Mouse (Mus musculus): ENCODE results near the gene Snapin.

The Snapin gene

GRCm38 (mm10) chr3:90451396-90452095 lies 39.3 kb downstream of the Snapin start:
- DNase-seq = no peak

- DNase-seq = no peak
Observed at GRCm38 (mm10) chr3:90450874-90451273, 40.0 kb downstream of the Snapin start.

- DNase-seq = no peak
Observed at GRCm38 (mm10) chr3:90448626-90449025, 42.2 kb downstream of the Snapin start.

DNA sequence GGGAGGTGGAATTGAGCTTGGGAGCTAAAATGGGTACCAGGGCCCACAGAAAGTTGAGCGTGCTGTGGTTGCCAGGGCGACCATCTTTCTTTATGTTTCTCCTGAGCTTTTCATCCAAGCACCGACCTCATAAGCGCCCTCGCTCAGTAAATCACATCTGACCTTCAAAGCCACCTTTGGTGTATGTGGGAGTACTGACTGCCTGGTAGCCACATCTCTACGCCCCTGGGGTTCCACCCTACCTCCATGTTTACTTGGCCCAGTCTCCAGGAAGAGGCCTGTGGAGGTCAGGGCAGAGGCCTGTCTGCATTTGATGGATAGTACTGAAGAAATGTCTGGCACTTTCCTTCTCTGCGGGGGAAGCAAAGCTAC lies 43.7 kb downstream of the Snapin start:
- DNase-seq = no peak

DNA sequence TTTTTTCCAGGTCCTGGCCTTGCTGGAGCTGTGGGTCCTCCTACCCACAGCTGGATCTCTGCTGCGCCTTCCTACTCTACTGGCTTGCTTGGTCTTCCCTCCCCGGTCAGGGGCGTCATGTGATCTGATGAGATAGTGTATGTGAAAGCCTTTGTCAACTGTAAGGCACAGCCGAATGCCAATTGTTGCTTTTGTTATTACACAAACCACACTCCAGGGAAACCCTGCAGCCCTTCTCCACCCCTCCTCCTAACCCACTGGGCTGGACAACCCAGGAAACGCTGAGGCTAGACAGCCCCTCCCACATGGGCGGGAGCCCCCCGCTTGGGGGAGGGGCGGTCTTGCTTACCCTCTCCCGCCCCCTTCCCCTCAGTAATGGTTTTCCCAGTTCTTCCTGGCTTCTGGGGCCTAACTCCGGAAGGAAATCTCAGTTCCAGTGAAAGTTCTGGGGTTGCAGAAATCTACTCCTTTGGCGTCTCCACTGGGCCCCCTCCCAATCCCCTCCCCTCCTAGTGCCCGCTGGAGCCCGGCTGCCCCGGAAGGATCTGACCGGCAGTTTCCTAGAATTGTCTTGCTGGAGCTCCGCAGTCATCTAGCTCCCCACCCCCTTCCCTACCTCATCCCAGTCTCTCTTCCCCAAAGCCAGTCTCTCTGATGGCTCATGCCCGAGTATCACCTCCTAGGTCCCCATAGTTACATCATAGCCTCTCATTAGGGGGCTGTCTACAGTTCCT lies 44.3 kb downstream of the Snapin start:
- DNase-seq = peak; percentile 50 to 54

DNA sequence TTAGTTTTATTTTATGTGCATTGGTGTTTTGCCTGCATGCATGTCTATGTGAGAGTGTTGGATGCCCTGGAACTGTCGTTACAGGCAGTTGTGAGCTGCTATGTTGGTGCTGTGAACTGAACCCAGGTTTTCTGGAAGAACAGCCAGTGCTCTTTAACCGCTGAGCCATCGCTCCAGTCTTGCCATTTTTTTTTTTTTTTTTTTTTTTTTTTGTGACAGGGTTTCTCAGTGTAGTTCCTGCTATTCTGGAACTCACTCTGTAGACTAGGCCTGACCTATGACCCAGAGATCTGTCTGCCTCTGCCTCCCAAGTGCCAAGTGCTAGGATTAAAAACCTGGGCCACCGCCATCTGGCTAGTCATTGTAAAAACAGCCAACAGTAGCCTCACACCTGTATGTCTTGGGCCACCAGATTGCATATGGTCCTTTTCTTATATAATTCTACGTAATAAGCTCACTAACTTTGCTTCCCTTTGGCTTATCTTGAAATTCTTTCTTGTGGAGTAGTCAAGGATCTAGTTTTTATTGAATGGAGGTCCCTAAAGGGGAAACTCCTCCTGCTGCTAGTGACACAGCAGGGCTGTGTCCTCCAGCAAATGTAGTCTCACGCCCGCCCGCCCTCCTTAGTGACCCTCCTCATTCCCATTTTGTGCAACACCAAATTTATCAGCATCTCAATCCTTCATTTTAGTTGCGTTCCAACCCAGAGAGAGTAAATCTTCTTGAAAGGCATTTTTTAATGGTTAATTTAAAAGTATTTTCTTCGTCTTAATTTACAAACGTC lies 45.2 kb downstream of the Snapin start:
- DNase-seq = no peak

- no peak for DNase-seq
Observed at GRCm38 (mm10) chr3:90443977-90444376, 46.9 kb downstream of the Snapin start.

- DNase-seq = no peak
Observed at GRCm38 (mm10) chr3:90440756-90441155, 50.1 kb downstream of the Snapin start.
